Mouse (Mus musculus) liver, postnatal 0 days (tissue): Measurements from ENCODE around the gene Zfp775. TPM values are rescaled to one million over a fixed set of nuclear protein-coding genes. Genes with fewer than 3 reads are reported as not detected.

Experiments used
- ATAC-seq: fragments of 200-750 bp; cut with Nextera tagmentation; 2 replicates; pipeline ENCODE4 v1.8.0; 2017; ENCODE audit warnings: mild to moderate bottlenecking, moderate library complexity
- DNase-seq: peaks from one replicate; pipeline ENCODE4 v3.0.0-alpha.2; 2016
- H3K27ac ChIP-seq: fragments of 300-500 bp; sonication (generic); 2 replicates; pipeline ENCODE4 v1.5.1; 2014; ENCODE audit warnings: antibody characterized with exemption, moderate library complexity, mild to moderate bottlenecking, low read depth
- H3K27me3 ChIP-seq: fragments of 300-500 bp; sonication (generic); 2 replicates; pipeline ENCODE4 v1.6.1; 2014; ENCODE audit warnings: low read length, control low read depth, mixed read lengths; ENCODE audit not compliant: insufficient read depth
- H3K36me3 ChIP-seq: fragments of 300-500 bp; sonication (generic); replicated peaks from 2 replicates; pipeline ENCODE4 v1.6.1; 2014; ENCODE audit warnings: mild to moderate bottlenecking, control low read depth, low read length, moderate library complexity, mixed read lengths; ENCODE audit not compliant: insufficient read depth
- H3K4me1 ChIP-seq: fragments of 300-500 bp; sonication (generic); 2 replicates; pipeline ENCODE4 v1.6.1; 2014; ENCODE audit warnings: antibody characterized with exemption, mild to moderate bottlenecking, control low read depth; ENCODE audit not compliant: insufficient read depth
- H3K4me2 ChIP-seq: fragments of 300-500 bp; sonication (generic); 2 replicates; pipeline ENCODE4 v1.6.1; 2014; ENCODE audit warnings: low read depth, mild to moderate bottlenecking, low read length, moderate library complexity, mixed read lengths
- H3K4me3 ChIP-seq: fragments of 300-500 bp; sonication (generic); 2 replicates; pipeline ENCODE4 v1.5.1; 2014; ENCODE audit warnings: low read depth, low read length
- H3K9ac ChIP-seq: fragments of 300-500 bp; sonication (generic); replicated peaks from 2 replicates; pipeline ENCODE4 v1.6.1; 2014; ENCODE audit warnings: mild to moderate bottlenecking, moderate library complexity
- H3K9me3 ChIP-seq: fragments of 300-500 bp; sonication (generic); 2 replicates; pipeline ENCODE4 v1.6.1; 2016; ENCODE audit warnings: mild to moderate bottlenecking, control low read depth, low read length, mixed read lengths
- CTCF ChIP-seq: sonication (generic); IDR thresholded peaks from 2 replicates; pipeline ENCODE4 v1.5.1; 2016; ENCODE audit warnings: antibody characterized with exemption, low read depth
- EP300 ChIP-seq: IDR thresholded peaks from 2 replicates; pipeline ENCODE4 v1.6.1; 2016; ENCODE audit warnings: antibody characterized with exemption, low read depth, mild to moderate bottlenecking
- WGBS: fragments of 180-500 bp; shearing (Covaris S2); extraction: QIAGEN DNeasy Blood & Tissue Kit; methylation state at CpG from one replicate; pipeline ENCODE4 v1.1.7; 2014; ENCODE audit not compliant: insufficient replicate concordance; 5-methylcytosine and 5-hydroxymethylcytosine counted together
- polyA plus RNA-seq: library from polyadenylated mRNA; unstranded; fragments of >200 nt; fragmentation: Nextera tagmentation; extraction: Ambion mirVana; gene quantifications from 2 replicates; pipeline ENCODE4 v1.2.1, GENCODE M21; 2015

Gene Zfp775
- polyA plus RNA-seq, 1 experiment from 2014 or later, result 0.93 TPM

GRCm38 (mm10) chr6:48595278-48595677, 6.6 kb upstream of the Zfp775 start:
- Histone ChIP-seq H3K4me3 (peak overlapping the region; percentile 71), H3K27me3 (no peaks in the 10 kb centered on the region), H3K9me3 (no peaks in the 10 kb centered on the region), H3K9ac (peak overlapping the region; percentile 81), H3K27ac (peak overlapping the region; percentile 96), H3K36me3 (peaks cover 26% of the 10 kb centered on the region), H3K4me1 (peaks cover 6% of the 10 kb centered on the region), H3K4me2 (peak overlapping the region; percentile 85)
- no peak for ATAC-seq
- TF ChIP-seq EP300 (no peak), CTCF (no peak)
- DNase-seq, result no peak
- 27% methylated on average over 1 of the region's 1 CpGs for WGBS

GRCm38 (mm10) chr6:48596545-48597232, 5.2 kb upstream of the Zfp775 start:
- H3K4me1 ChIP-seq, result peaks cover 12% of the 10 kb centered on the region
- no peaks in the 10 kb centered on the region for H3K9me3 ChIP-seq
- TF ChIP-seq CTCF (no peak), EP300 (no peak)
- no peak for ATAC-seq
- whole genome bisulfite sequencing, result 92% methylated on average over 45 of the region's 45 CpGs
- H3K27me3 ChIP-seq, result no peaks in the 10 kb centered on the region
- H3K27ac ChIP-seq, result no peak overlapping the region
- H3K9ac ChIP-seq, result no peak overlapping the region
- no peak overlapping the region for H3K4me2 ChIP-seq
- peaks cover 26% of the 10 kb centered on the region for H3K36me3 ChIP-seq
- DNase-seq, result no peak
- no peak overlapping the region for H3K4me3 ChIP-seq

DNA sequence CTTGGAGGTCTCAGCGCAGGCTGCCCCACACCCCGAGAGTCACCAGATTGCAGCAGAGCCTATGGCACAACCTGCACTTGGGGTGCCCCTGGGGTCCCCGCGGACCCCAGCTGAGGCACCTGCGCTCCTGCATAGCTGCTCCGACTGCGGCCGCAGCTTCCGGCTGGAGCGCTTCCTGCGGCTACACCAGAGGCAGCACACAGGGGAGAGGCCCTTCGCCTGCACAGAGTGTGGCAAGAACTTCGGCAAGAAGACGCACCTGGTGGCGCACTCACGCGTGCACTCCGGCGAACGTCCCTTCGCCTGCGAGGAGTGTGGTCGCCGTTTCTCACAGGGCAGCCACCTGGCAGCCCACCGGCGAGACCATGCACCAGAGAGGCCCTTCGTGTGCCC, 4.6 kb upstream of the Zfp775 start:
- DNase-seq (no peak), ATAC-seq (no peak)
- H3K27me3 ChIP-seq, result no peaks in the 10 kb centered on the region
- no peaks in the 10 kb centered on the region for H3K9me3 ChIP-seq
- no peak overlapping the region for H3K27ac ChIP-seq
- no peak overlapping the region for H3K9ac ChIP-seq
- H3K4me1 ChIP-seq, result peaks cover 14% of the 10 kb centered on the region
- H3K36me3 ChIP-seq, result peaks cover 26% of the 10 kb centered on the region
- no peak overlapping the region for H3K4me3 ChIP-seq
- TF ChIP-seq EP300, result no peak
- no peak for TF ChIP-seq CTCF
- no peak overlapping the region for H3K4me2 ChIP-seq
- 93% methylated on average over 27 of the region's 27 CpGs for WGBS

DNA sequence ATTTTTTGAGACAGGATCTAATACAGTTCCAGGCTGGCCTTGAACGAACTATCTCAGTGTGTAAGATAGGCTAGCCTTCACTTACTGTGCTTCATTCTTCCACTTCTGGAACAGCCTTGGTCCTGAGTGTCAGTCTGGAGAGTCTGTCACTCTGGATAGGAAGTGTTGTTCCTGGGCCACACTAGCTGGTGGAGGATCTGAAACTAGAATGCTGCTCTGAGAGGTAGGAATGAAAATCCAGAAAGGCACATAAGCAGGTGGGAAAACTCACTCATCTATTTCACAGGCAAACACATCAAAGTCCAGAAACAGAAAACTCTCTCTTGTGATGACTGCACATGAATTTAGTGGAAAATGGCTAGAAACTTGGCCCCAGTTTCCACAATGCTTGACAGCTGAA, 1.3 kb upstream of the Zfp775 start:
- Histone ChIP-seq H3K27me3 (no peaks in the 10 kb centered on the region), H3K9me3 (no peaks in the 10 kb centered on the region), H3K36me3 (peaks cover 26% of the 10 kb centered on the region), H3K27ac (peak overlapping the region; percentile 91), H3K4me1 (peaks cover 17% of the 10 kb centered on the region), H3K9ac (no peak overlapping the region), H3K4me2 (no peak overlapping the region), H3K4me3 (no peak overlapping the region)
- 78% methylated on average over 1 of the region's 1 CpGs for WGBS
- TF ChIP-seq EP300 (no peak), CTCF (no peak)
- DNase-seq, result no peak
- no peak for ATAC-seq

DNA sequence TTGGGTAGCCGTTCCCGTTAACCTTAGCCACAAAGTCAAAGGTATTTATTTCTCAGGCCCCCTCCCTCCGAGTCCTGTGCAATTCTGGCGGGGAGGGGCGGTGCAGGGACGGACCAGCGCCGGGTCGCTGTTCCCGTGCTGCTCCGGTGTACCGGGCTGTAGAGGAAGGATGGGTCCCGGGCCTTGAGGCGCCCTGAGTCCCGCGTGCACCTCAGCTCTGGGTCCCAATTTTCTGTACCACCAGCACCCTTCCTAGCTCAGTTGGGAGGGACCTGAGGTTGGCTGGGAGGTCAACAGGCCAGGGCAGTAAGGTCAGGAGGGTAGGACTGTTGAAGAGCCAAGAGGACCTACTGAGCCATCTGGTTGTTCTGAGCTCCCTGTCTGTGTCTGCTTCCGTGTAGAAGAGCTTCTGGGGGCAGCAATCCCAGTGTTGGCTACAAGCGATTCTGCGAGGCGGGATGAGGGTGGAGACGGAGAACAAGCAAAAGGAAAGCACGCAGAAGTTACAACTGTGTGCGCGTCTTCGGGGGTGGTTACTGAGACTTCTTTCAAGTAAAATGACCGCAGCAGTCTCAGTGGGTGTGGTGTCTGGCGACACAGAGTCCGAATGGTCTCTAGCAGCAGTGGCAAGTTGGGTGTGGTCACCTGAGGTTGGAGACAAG, 348 bp downstream of the Zfp775 start:
- DNase-seq (no peak), ATAC-seq (no peak)
- 2% methylated on average over 28 of the region's 28 CpGs for WGBS
- no peaks in the 10 kb centered on the region for H3K9me3 ChIP-seq
- H3K4me3 ChIP-seq, result peak overlapping the region; percentile 64
- H3K36me3 ChIP-seq, result peaks cover 14% of the 10 kb centered on the region
- H3K27ac ChIP-seq, result peak overlapping the region; percentile 91
- H3K9ac ChIP-seq, result peak overlapping the region; percentile 65
- peaks cover 17% of the 10 kb centered on the region for H3K4me1 ChIP-seq
- no peak for TF ChIP-seq EP300
- TF ChIP-seq CTCF, result no peak
- peak overlapping the region; percentile 88 for H3K4me2 ChIP-seq
- H3K27me3 ChIP-seq, result no peaks in the 10 kb centered on the region

DNA sequence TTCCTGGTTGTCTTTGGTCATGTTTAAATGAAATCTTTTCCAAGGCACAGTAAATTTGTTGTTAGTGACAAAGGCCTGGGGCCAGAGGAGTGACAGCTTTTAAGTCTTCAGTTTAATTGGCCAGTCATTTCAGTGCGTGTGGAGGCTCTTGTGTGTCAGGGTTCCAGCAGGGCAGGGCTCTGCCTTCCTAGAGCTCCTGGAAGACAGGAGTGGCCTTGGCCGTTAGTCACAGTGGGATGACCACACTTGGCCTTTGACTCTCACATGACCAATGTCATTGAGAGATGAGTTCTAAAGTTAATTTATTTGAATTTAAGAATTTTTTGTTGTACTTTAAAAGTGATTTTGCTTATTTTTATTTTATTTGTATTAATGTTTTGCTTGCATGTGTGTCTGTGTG, 6.3 kb downstream of the Zfp775 start:
- ATAC-seq, result no peak
- TF ChIP-seq EP300 (no peak), CTCF (no peak)
- Histone ChIP-seq H3K4me3 (no peak overlapping the region), H3K27me3 (no peaks in the 10 kb centered on the region), H3K36me3 (no peaks in the 10 kb centered on the region), H3K9ac (no peak overlapping the region), H3K4me2 (no peak overlapping the region), H3K27ac (no peak overlapping the region), H3K4me1 (peaks cover under 1% of the 10 kb centered on the region; the same call in 1 of the 2 replicates), H3K9me3 (no peaks in the 10 kb centered on the region)
- 77% methylated on average over 2 of the region's 2 CpGs for WGBS
- DNase-seq, result no peak
